Mouse (Mus musculus) bone marrow, adult 2 months (tissue): ENCODE data around the gene Sec22c. TPM values are rescaled to one million over a fixed set of nuclear protein-coding genes. Genes with fewer than 3 reads are reported as not detected.
A peak's percentile ranks its signal among the peaks of the same experiment; 100 is the strongest.

ENCODE experiments used
- H3K27ac ChIP-seq: fragments of 200-500 bp; 2 replicates; pipeline ENCODE4 v1.5.1; 2012; ENCODE audit warnings: low read depth, mild to moderate bottlenecking, control low read depth, inconsistent platforms, low read length; ENCODE audit not compliant: control insufficient read depth, poor library complexity, insufficient read depth
- H3K4me1 ChIP-seq: fragments of 200-500 bp; 2 replicates; pipeline ENCODE4 v1.6.1; 2011; ENCODE audit warnings: low read length; ENCODE audit not compliant: control insufficient read depth, insufficient read depth
- H3K4me3 ChIP-seq: fragments of 200-500 bp; replicated peaks from 2 replicates; pipeline ENCODE3; 2011; ENCODE audit warnings: mild to moderate bottlenecking, low read depth, low read length, control low read depth; ENCODE audit not compliant: control insufficient read depth
- CTCF ChIP-seq: fragments of 200-500 bp; IDR thresholded peaks from 2 replicates; pipeline ENCODE4 v1.5.1; 2011; ENCODE audit warnings: low read length, control low read depth; ENCODE audit not compliant: control insufficient read depth, insufficient read depth
- POLR2A ChIP-seq: fragments of 200-500 bp; IDR thresholded peaks from 2 replicates; pipeline ENCODE4 v1.6.1; 2011; ENCODE audit warnings: low read depth, mild to moderate bottlenecking, control low read depth, low read length, borderline replicate concordance; ENCODE audit not compliant: control insufficient read depth
- WGBS: fragments of 180-500 bp; shearing (Covaris S2); methylation state at CpG from one replicate; pipeline ENCODE4 v1.1.7; 2018; 5-methylcytosine and 5-hydroxymethylcytosine counted together
- polyA plus RNA-seq: library from polyadenylated mRNA; stranded (reverse); fragments of >200 nt; gene quantifications from 2 replicates; pipeline ENCODE4 v1.2.4, GENCODE M21; 2011; ENCODE audit warnings: low replicate concordance; ENCODE audit not compliant: missing spikeins, insufficient read depth, insufficient read length

Sec22c gene
- polyA plus RNA-seq, 1 experiment = 8.3 TPM

- peak within 1 kb of the TSS; percentile 75 for H3K27ac ChIP-seq
- peaks cover 1% of the 10 kb centered on the region; the same call in 1 of the 2 replicates for H3K4me1 ChIP-seq
- under 1% methylated on average over 61 of the region's 61 CpGs for WGBS
- H3K4me3 ChIP-seq = peak within 1 kb of the TSS; percentile 95
- TF ChIP-seq POLR2A = peak; percentile 89
- no peak for TF ChIP-seq CTCF
These were observed 13.6 kb upstream of the Sec22c start, which contains the start of gene Nktr for GRCm38 (mm10) chr9:121718792-121719318. Nktr (plus strand) TSS chr9:121719169.

- Histone ChIP-seq H3K4me1 (peaks cover 1% of the 10 kb centered on the region; the same call in 1 of the 2 replicates), H3K4me3 (peak overlapping the region; percentile 95), H3K27ac (peak overlapping the region; percentile 75)
- no peak for TF ChIP-seq POLR2A
- no peak for TF ChIP-seq CTCF
- 63% methylated on average over 15 of the region's 15 CpGs for WGBS
These were observed 12.9 kb upstream of the Sec22c start for GRCm38 (mm10) chr9:121718070-121718705.

- Histone ChIP-seq H3K4me3 (no peak overlapping the region), H3K27ac (no peak overlapping the region), H3K4me1 (peaks cover 1% of the 10 kb centered on the region; the same call in 1 of the 2 replicates)
- 85% methylated on average over 2 of the region's 2 CpGs for WGBS
- no peak for TF ChIP-seq POLR2A
These were observed 11.8 kb upstream of the Sec22c start for GRCm38 (mm10) chr9:121717048-121717447.

GRCm38 (mm10) chr9:121710584-121710975, 5.3 kb upstream of the Sec22c start:
- Histone ChIP-seq H3K4me3 (peak overlapping the region; percentile 93), H3K4me1 (peaks cover 2% of the 10 kb centered on the region), H3K27ac (peak overlapping the region; percentile 81)
- no peak for TF ChIP-seq CTCF
- TF ChIP-seq POLR2A = peak; percentile 34; the same call in 1 of the 2 replicates
- under 1% methylated on average over 18 of the region's 18 CpGs for WGBS

- whole genome bisulfite sequencing = 4% methylated on average over 37 of the region's 37 CpGs
- no peak for TF ChIP-seq POLR2A
- no peak for TF ChIP-seq CTCF
- peaks cover 2% of the 10 kb centered on the region for H3K4me1 ChIP-seq
- H3K4me3 ChIP-seq = peak within 1 kb of the TSS; percentile 93
- peak within 1 kb of the TSS; percentile 81 for H3K27ac ChIP-seq
These were observed 4.8 kb upstream of the Sec22c start, which contains the start of gene Ss18l2 for GRCm38 (mm10) chr9:121709898-121710583. Ss18l2 (plus strand) TSS chr9:121710329.

GRCm38 (mm10) chr9:121708506-121709486, 3.5 kb upstream of the Sec22c start:
- WGBS = 56% methylated on average over 7 of the region's 7 CpGs
- H3K27ac ChIP-seq = no peak overlapping the region
- no peak for TF ChIP-seq CTCF
- H3K4me3 ChIP-seq = no peak overlapping the region
- H3K4me1 ChIP-seq = peaks cover 3% of the 10 kb centered on the region

GRCm38 (mm10) chr9:121707801-121708200, 2.5 kb upstream of the Sec22c start:
- H3K4me3 ChIP-seq = peak overlapping the region; percentile 10
- peaks cover 3% of the 10 kb centered on the region for H3K4me1 ChIP-seq
- no peak overlapping the region for H3K27ac ChIP-seq
- TF ChIP-seq POLR2A = no peak
- no peak for TF ChIP-seq CTCF
- WGBS = 51% methylated on average over 6 of the region's 6 CpGs
